Mouse (Mus musculus): ENCODE data around the gene Nags. TPM values are rescaled to one million over a fixed set of nuclear protein-coding genes. Genes with fewer than 3 reads are reported as not detected.
A peak's percentile ranks its signal among the peaks of the same experiment; 100 is the strongest.

Gene Nags
- polyA plus RNA-seq (2016; fragmentation: Nextera tagmentation; extraction: Ambion mirVana) = 0.24 TPM in 1 of 2 replicates, not detected in the other

GRCm38 (mm10) chr11:102145471-102146001 lies at the start of gene Nags:
Nags (plus strand) TSS chr11:102145513.
- Histone ChIP-seq H3K4me3 (replicated peaks) (peak within 1 kb of the TSS; percentile 38), H3K27me3 (peaks cover 80% of the 10 kb centered on the region), H3K36me3 (no peaks in the 10 kb centered on the region), H3K9ac (replicated peaks) (peak within 1 kb of the TSS; percentile 40), H3K27ac (no peak within 1 kb of the TSS), H3K4me2 (peak within 1 kb of the TSS; percentile 60), H3K9me3 (no peaks in the 10 kb centered on the region), H3K4me1 (replicated peaks) (peaks cover 30% of the 10 kb centered on the region)
- WGBS = 2% methylated on average over 50 of the region's 50 CpGs
- no peak for ATAC-seq (ENCODE audit: insufficient number of reproducible peaks, insufficient read depth, low FRiP score, low TSS enrichment, low read depth)

- no peaks in the 10 kb centered on the region for H3K9me3 ChIP-seq
- H3K4me1 ChIP-seq (replicated peaks) = peaks cover 15% of the 10 kb centered on the region; the same call in 1 of the 2 replicates
- peaks cover 32% of the 10 kb centered on the region for H3K27me3 ChIP-seq
- no peak overlapping the region for H3K4me2 ChIP-seq
- ATAC-seq (ENCODE audit: insufficient number of reproducible peaks, insufficient read depth, low FRiP score, low TSS enrichment, low read depth) = no peak
- no peak overlapping the region for H3K27ac ChIP-seq
- 83% methylated on average over 3 of the region's 3 CpGs for WGBS
- no peaks in the 10 kb centered on the region for H3K36me3 ChIP-seq
- H3K4me3 ChIP-seq (replicated peaks) = no peak overlapping the region
- H3K9ac ChIP-seq (replicated peaks) = no peak overlapping the region; the same call in 1 of the 2 replicates
Measured at GRCm38 (mm10) chr11:102095676-102096075, 49.6 kb upstream of the Nags start.

DNA sequence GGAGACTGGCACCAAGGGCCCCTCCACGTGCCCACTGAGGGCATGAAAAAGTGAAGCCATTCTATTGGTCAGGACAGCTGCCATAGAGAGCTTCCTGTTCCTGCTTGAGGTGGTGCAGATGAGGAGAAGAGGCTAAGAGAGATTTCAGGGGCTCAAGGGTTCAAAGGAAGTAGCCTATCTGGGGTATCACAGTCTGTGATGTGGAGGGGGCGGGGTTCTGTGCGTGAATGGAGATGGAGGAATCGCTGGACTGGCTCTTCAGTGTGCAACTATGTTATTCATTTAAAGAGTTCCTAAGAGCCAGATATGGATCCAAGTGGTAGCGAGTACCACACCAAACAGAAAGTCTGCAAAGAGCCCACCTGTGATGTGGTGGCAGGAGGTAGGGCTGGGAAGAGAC lies 48.9 kb upstream of the Nags start:
- WGBS = 66% methylated on average over 5 of the region's 5 CpGs
- Histone ChIP-seq H3K9ac (replicated peaks) (no peak overlapping the region; the same call in 1 of the 2 replicates), H3K27ac (no peak overlapping the region), H3K4me1 (replicated peaks) (peaks cover 15% of the 10 kb centered on the region; the same call in 1 of the 2 replicates), H3K4me2 (peak overlapping the region; percentile 55), H3K27me3 (peaks cover 40% of the 10 kb centered on the region), H3K4me3 (replicated peaks) (0 out of 2 replicates have a peak overlapping the region, but pooled peaks have one; percentile 26), H3K9me3 (no peaks in the 10 kb centered on the region), H3K36me3 (no peaks in the 10 kb centered on the region)
- peak; percentile 7; the same call in 1 of the 2 replicates for ATAC-seq (ENCODE audit: insufficient number of reproducible peaks, insufficient read depth, low FRiP score, low TSS enrichment, low read depth)

DNA sequence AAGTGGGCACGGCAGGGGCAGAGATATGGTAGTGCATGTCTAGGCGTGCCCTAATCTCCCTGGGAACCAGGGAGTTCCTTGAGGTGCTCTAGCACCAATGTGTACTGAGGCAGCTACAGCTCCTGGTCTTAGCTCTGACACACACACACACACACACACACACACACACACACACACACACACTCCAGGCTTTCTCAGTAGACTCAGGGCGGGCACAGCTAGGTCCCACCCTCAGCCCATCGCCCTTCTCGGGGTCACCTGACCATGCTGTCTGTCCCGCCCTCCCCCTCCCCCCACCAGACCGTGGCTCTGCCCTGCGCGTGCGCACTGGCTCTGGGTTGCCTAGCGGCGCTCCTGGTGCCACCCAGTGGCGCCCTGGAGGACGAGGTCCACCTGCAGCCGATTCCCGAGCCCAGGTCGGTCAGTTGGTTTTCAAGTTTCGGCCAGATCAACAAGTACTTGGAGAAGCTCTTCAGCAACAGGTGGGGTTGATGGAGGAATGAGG lies 48.4 kb upstream of the Nags start:
- peak; percentile 78 for ATAC-seq (ENCODE audit: insufficient number of reproducible peaks, insufficient read depth, low FRiP score, low TSS enrichment, low read depth)
- Histone ChIP-seq H3K27me3 (peaks cover 42% of the 10 kb centered on the region), H3K27ac (no peak overlapping the region), H3K4me2 (peak overlapping the region; percentile 55), H3K36me3 (no peaks in the 10 kb centered on the region), H3K9ac (replicated peaks) (peak overlapping the region; percentile 40; the same call in 1 of the 2 replicates), H3K9me3 (no peaks in the 10 kb centered on the region), H3K4me1 (replicated peaks) (peaks cover 18% of the 10 kb centered on the region), H3K4me3 (replicated peaks) (peak overlapping the region; percentile 26)
- 6% methylated on average over 18 of the region's 18 CpGs for WGBS

GRCm38 (mm10) chr11:102101219-102101618 lies 44.1 kb upstream of the Nags start, which contains the start of gene Ppy:
Ppy (minus strand) TSS chr11:102101319.
- H3K4me2 ChIP-seq = no peak within 1 kb of the TSS
- H3K4me1 ChIP-seq (replicated peaks) = peaks cover 23% of the 10 kb centered on the region
- no peak within 1 kb of the TSS for H3K4me3 ChIP-seq (replicated peaks)
- H3K9ac ChIP-seq (replicated peaks) = no peak within 1 kb of the TSS
- whole genome bisulfite sequencing = 85% methylated on average over 4 of the region's 4 CpGs
- ATAC-seq (ENCODE audit: insufficient number of reproducible peaks, insufficient read depth, low FRiP score, low TSS enrichment, low read depth) = no peak
- no peaks in the 10 kb centered on the region for H3K36me3 ChIP-seq
- no peak within 1 kb of the TSS for H3K27ac ChIP-seq
- H3K27me3 ChIP-seq = peaks cover 82% of the 10 kb centered on the region
- no peaks in the 10 kb centered on the region for H3K9me3 ChIP-seq

GRCm38 (mm10) chr11:102102485-102103258 lies 42.6 kb upstream of the Nags start:
- ATAC-seq (ENCODE audit: insufficient number of reproducible peaks, insufficient read depth, low FRiP score, low TSS enrichment, low read depth) = no peak
- H3K36me3 ChIP-seq = no peaks in the 10 kb centered on the region
- H3K4me2 ChIP-seq = no peak overlapping the region
- peaks cover 96% of the 10 kb centered on the region for H3K27me3 ChIP-seq
- 20% methylated on average over 17 of the region's 17 CpGs for WGBS
- no peak overlapping the region for H3K27ac ChIP-seq
- no peaks in the 10 kb centered on the region for H3K9me3 ChIP-seq
- no peak overlapping the region for H3K9ac ChIP-seq (replicated peaks)
- peaks cover 18% of the 10 kb centered on the region for H3K4me1 ChIP-seq (replicated peaks)
- H3K4me3 ChIP-seq (replicated peaks) = no peak overlapping the region

DNA sequence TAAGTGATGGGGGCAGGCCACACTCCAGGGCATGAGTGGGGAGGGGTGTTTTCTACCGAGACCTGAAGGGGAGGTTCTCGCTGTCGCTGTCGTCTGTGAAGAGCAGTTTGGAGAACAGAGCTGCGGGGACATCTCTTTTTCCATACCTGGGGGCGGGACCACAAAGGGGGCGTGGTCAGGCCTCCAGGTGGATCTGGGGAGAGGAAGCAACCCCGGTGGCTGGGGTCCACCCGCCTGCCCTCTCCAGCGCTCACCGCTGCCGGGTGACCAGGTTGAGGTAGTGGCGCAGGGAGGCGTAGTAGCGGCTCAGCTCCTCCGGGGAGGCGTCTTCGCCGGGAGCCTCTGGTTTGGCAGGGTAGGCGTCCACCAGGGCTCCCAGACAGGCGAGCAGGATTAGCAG lies 38.4 kb upstream of the Nags start:
- H3K9me3 ChIP-seq = no peaks in the 10 kb centered on the region
- H3K27me3 ChIP-seq = peaks cover 88% of the 10 kb centered on the region
- peaks cover 15% of the 10 kb centered on the region for H3K4me1 ChIP-seq (replicated peaks)
- H3K36me3 ChIP-seq = no peaks in the 10 kb centered on the region
- no peak overlapping the region; the same call in 1 of the 2 replicates for H3K9ac ChIP-seq (replicated peaks)
- peak overlapping the region; percentile 20; the same call in 1 of the 2 replicates for H3K4me3 ChIP-seq (replicated peaks)
- no peak overlapping the region for H3K27ac ChIP-seq
- peak overlapping the region; percentile 42 for H3K4me2 ChIP-seq
- 2% methylated on average over 21 of the region's 21 CpGs for WGBS
- ATAC-seq (ENCODE audit: insufficient number of reproducible peaks, insufficient read depth, low FRiP score, low TSS enrichment, low read depth) = no peak

DNA sequence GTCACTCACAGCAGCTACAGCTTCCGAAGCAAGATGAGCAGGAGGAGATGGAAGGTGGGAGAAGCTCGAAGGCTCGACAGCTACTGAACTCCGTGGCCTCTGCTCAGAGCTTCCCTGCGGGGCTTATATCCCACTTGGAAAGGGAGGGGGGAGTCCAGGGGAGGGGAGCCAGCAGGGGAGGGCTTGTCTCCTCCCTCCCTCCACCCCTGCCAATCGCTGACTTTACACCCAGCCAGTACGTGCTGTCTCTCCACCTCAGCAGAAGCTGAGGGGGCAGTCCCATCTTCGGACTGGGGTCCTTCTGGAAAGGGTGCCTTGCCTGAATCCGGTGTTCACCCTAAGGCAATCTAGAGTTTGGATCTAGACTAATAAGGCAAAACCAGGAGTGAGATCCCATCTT lies 37.6 kb upstream of the Nags start, which contains the start of gene Pyy:
Pyy (minus strand) TSS at position 101 of the 400 bp plus-strand sequence.
- Histone ChIP-seq H3K36me3 (no peaks in the 10 kb centered on the region), H3K4me1 (replicated peaks) (peaks cover 9% of the 10 kb centered on the region), H3K9me3 (no peaks in the 10 kb centered on the region), H3K4me2 (peak within 1 kb of the TSS; percentile 42), H3K4me3 (replicated peaks) (peak within 1 kb of the TSS; percentile 20; the same call in 1 of the 2 replicates), H3K27me3 (peaks cover 82% of the 10 kb centered on the region), H3K9ac (replicated peaks) (no peak within 1 kb of the TSS; the same call in 1 of the 2 replicates), H3K27ac (no peak within 1 kb of the TSS)
- 14% methylated on average over 8 of the region's 9 CpGs for WGBS
- ATAC-seq (ENCODE audit: insufficient number of reproducible peaks, insufficient read depth, low FRiP score, low TSS enrichment, low read depth) = no peak

DNA sequence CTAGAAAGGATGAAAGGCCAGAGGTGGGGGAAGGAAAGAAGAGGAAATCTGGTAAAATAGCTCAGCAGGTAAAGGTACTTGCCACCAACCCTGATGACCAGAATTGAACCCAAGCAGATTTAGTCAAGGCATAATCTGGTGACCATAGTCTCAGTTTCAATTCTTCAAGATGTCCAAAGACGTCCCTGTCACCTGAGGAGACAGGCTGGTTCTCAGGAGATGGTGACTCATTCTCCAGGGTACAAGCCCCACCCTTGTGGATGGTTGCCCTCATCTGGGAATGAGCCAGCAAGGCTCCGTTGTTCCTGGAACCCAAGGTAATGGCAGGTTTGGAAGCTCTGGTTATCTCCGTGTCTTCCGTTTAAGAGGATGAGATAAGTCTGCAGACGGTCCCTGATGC lies 33.7 kb upstream of the Nags start:
- H3K27me3 ChIP-seq = peaks cover 60% of the 10 kb centered on the region
- H3K4me2 ChIP-seq = no peak overlapping the region
- peaks cover 9% of the 10 kb centered on the region for H3K4me1 ChIP-seq (replicated peaks)
- no peak for ATAC-seq (ENCODE audit: insufficient number of reproducible peaks, insufficient read depth, low FRiP score, low TSS enrichment, low read depth)
- no peaks in the 10 kb centered on the region for H3K36me3 ChIP-seq
- H3K9me3 ChIP-seq = no peaks in the 10 kb centered on the region
- no peak overlapping the region for H3K9ac ChIP-seq (replicated peaks)
- no peak overlapping the region for H3K27ac ChIP-seq
- H3K4me3 ChIP-seq (replicated peaks) = no peak overlapping the region
- 70% methylated on average over 5 of the region's 5 CpGs for WGBS

DNA sequence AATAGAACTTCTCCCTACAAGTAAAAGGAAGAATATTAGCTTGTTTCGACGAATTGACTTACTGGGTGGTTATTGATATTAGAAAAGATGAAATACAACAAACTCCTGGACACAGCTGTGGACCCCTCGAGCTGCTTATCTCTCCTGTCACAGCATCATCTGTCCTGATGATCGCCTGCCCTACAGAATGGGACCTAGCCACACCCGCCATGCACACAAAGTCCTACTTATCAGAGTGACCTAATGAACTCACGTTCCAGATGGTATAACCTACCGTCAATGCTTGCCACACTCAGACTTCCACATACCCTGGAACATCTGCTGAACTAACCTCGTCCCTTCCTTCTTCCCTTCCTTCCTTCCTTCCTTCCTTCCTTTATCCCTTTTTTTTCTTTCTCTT lies 29.1 kb upstream of the Nags start:
- H3K4me3 ChIP-seq (replicated peaks) = no peak overlapping the region
- no peak overlapping the region for H3K9ac ChIP-seq (replicated peaks)
- H3K4me1 ChIP-seq (replicated peaks) = no peaks in the 10 kb centered on the region
- no peaks in the 10 kb centered on the region for H3K36me3 ChIP-seq
- H3K4me2 ChIP-seq = no peak overlapping the region
- WGBS = 76% methylated on average over 8 of the region's 8 CpGs
- no peak for ATAC-seq (ENCODE audit: insufficient number of reproducible peaks, insufficient read depth, low FRiP score, low TSS enrichment, low read depth)
- H3K9me3 ChIP-seq = peaks cover 2% of the 10 kb centered on the region; the same call in 1 of the 2 replicates
- no peak overlapping the region for H3K27ac ChIP-seq
- peaks cover 17% of the 10 kb centered on the region for H3K27me3 ChIP-seq

GRCm38 (mm10) chr11:102117386-102117785 lies 27.9 kb upstream of the Nags start:
- Histone ChIP-seq H3K9ac (replicated peaks) (no peak overlapping the region), H3K36me3 (no peaks in the 10 kb centered on the region), H3K9me3 (peaks cover 2% of the 10 kb centered on the region; the same call in 1 of the 2 replicates), H3K4me1 (replicated peaks) (no peaks in the 10 kb centered on the region), H3K27me3 (peaks cover 17% of the 10 kb centered on the region), H3K4me2 (no peak overlapping the region), H3K27ac (no peak overlapping the region), H3K4me3 (replicated peaks) (no peak overlapping the region)
- 84% methylated on average over 6 of the region's 6 CpGs for WGBS
- ATAC-seq (ENCODE audit: insufficient number of reproducible peaks, insufficient read depth, low FRiP score, low TSS enrichment, low read depth) = no peak

Data from limb, embryonic 12.5 days (tissue).